Mouse (Mus musculus) forebrain, embryonic 16.5 days (tissue): ENCODE results near the gene Lrrc8c. TPM values are rescaled to one million over a fixed set of nuclear protein-coding genes. Genes with fewer than 3 reads are reported as not detected.

Experiments
- ATAC-seq: fragments of 200-750 bp; cut with Nextera tagmentation; 2 replicates; pipeline ENCODE4 v1.8.0; 2017; ENCODE audit warnings: mild to moderate bottlenecking, moderate library complexity
- H3K27ac ChIP-seq: fragments of 300-500 bp; sonication (generic); 2 replicates; pipeline ENCODE4 v1.5.1; 2014; ENCODE audit warnings: low read length, control low read depth
- H3K27me3 ChIP-seq: fragments of 300-500 bp; sonication (generic); replicated peaks from 2 replicates; pipeline ENCODE4 v1.6.1; 2014; ENCODE audit warnings: low read length; ENCODE audit not compliant: control insufficient read depth, insufficient read depth
- H3K36me3 ChIP-seq: fragments of 300-500 bp; sonication (generic); 2 replicates; pipeline ENCODE4 v1.6.1; 2014; ENCODE audit not compliant: control insufficient read depth, insufficient read depth
- H3K4me1 ChIP-seq: fragments of 300-500 bp; sonication (generic); replicated peaks from 2 replicates; pipeline ENCODE4 v1.6.1; 2014; ENCODE audit warnings: low read length; ENCODE audit not compliant: control insufficient read depth, insufficient read depth
- H3K4me2 ChIP-seq: fragments of 300-500 bp; sonication (generic); 2 replicates; pipeline ENCODE4 v1.6.1; 2014; ENCODE audit warnings: mild to moderate bottlenecking, low read length, control low read depth
- H3K4me3 ChIP-seq: fragments of 300-500 bp; sonication (generic); replicated peaks from 2 replicates; pipeline ENCODE4 v1.5.1; 2014; ENCODE audit warnings: mild to moderate bottlenecking, low read length, control low read depth
- H3K9ac ChIP-seq: fragments of 300-500 bp; sonication (generic); replicated peaks from 2 replicates; pipeline ENCODE4 v1.6.1; 2014; ENCODE audit warnings: low read depth, low read length, control low read depth
- H3K9me3 ChIP-seq: fragments of 300-500 bp; sonication (generic); 2 replicates; pipeline ENCODE4 v1.6.1; 2016; ENCODE audit warnings: low read length; ENCODE audit not compliant: control insufficient read depth
- WGBS: fragments of 180-500 bp; shearing (Covaris S2); extraction: QIAGEN DNeasy Blood & Tissue Kit; methylation state at CpG from one replicate; pipeline ENCODE4 v1.1.7; 2014; 5-methylcytosine and 5-hydroxymethylcytosine counted together
- polyA plus RNA-seq: library from polyadenylated mRNA; unstranded; fragments of >200 nt; fragmentation: Nextera tagmentation; extraction: Ambion mirVana; gene quantifications from 2 replicates; pipeline ENCODE4 v1.2.1, GENCODE M21; 2015

Gene Lrrc8c
- polyA plus RNA-seq, 1 experiment from 2014 or later: 12.5 TPM

DNA sequence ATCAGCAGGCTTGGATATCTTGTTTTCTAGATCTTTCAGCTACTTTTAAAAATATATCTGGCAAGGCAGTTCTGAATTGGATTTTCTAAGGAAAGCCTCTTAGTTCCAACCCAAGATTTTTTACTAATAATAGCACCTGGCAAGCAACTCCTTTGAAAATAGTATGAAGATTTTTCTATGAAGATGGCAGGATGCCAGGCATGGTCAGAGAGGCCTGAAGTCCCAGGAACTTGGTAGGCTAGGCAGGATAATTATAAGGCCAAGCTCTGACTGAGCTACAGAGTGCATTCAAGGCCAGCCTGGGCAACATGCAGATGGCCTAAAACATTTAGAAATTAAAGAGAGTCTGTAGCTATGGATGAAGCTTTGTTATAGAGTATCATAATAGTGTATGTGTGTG lies 42.7 kb downstream of the Lrrc8c start:
- H3K4me1 ChIP-seq: no peaks in the 10 kb centered on the region
- no peak overlapping the region for H3K4me2 ChIP-seq
- ATAC-seq: no peak
- no peak overlapping the region for H3K27ac ChIP-seq
- H3K36me3 ChIP-seq: no peaks in the 10 kb centered on the region
- 0 out of 2 replicates have a peak, but pooled peaks cover 2% of the 10 kb centered on the region for H3K9me3 ChIP-seq
- no peak overlapping the region for H3K9ac ChIP-seq
- no peak overlapping the region for H3K4me3 ChIP-seq
- H3K27me3 ChIP-seq: no peaks in the 10 kb centered on the region

DNA sequence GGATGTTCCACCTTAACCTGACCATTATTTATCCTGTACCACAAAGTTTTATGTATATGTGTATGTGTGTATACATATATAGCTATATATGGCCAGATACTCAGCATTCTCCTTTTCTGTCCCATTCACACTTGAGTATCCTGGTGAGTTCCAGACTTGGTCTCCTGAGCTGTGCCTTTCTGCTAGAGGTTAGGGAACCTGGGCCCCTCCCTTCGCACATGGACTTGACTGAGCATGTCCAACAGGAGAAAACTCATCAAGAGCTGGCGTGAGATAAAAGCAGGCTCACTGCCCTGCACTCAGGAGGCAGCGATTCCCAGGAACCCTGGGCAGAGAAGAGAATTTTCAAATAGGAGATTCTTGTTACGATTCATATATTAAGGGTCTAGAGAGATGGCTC lies 45.6 kb downstream of the Lrrc8c start:
- Histone ChIP-seq H3K9ac (no peak overlapping the region), H3K27ac (no peak overlapping the region), H3K9me3 (no peaks in the 10 kb centered on the region), H3K27me3 (no peaks in the 10 kb centered on the region), H3K4me3 (no peak overlapping the region), H3K36me3 (no peaks in the 10 kb centered on the region), H3K4me2 (no peak overlapping the region), H3K4me1 (no peaks in the 10 kb centered on the region)
- WGBS: 90% methylated on average over 4 of the region's 4 CpGs
- no peak for ATAC-seq

DNA sequence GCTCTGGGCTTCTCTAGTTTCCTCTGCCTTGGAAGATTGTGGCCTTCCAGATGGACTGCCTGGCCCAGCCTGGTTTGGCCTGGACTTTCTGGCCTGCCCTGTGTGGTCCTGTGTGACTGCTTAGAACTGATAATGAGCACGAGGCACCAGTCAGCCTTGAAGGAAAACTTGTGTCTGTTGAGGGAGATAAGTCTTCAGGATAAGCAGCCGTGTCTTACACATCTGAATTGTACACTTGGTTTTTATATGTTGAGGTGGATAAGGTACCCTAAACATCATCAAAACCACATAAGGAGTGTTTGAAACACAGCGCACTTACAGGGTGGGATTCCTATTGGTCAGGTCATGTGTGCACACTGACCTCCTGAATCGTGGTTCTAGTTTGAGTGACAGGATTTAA lies 46.6 kb downstream of the Lrrc8c start:
- WGBS: 88% methylated on average over 4 of the region's 4 CpGs
- ATAC-seq: no peak
- Histone ChIP-seq H3K9ac (no peak overlapping the region), H3K4me3 (no peak overlapping the region), H3K4me1 (no peaks in the 10 kb centered on the region), H3K36me3 (no peaks in the 10 kb centered on the region), H3K9me3 (no peaks in the 10 kb centered on the region), H3K27ac (no peak overlapping the region), H3K27me3 (no peaks in the 10 kb centered on the region), H3K4me2 (no peak overlapping the region)

GRCm38 (mm10) chr5:105566852-105567412 lies 47.7 kb downstream of the Lrrc8c start:
- Histone ChIP-seq H3K4me3 (no peak overlapping the region), H3K4me1 (no peaks in the 10 kb centered on the region), H3K27ac (no peak overlapping the region), H3K9ac (no peak overlapping the region), H3K9me3 (no peaks in the 10 kb centered on the region), H3K4me2 (no peak overlapping the region), H3K36me3 (no peaks in the 10 kb centered on the region), H3K27me3 (no peaks in the 10 kb centered on the region)
- 21% methylated on average over 7 of the region's 7 CpGs for WGBS
- ATAC-seq: peak; percentile 49; the same call in 1 of the 2 replicates

GRCm38 (mm10) chr5:105568043-105568747 lies 49.0 kb downstream of the Lrrc8c start:
- no peak overlapping the region for H3K4me3 ChIP-seq
- H3K9me3 ChIP-seq: no peaks in the 10 kb centered on the region
- no peak for ATAC-seq
- H3K36me3 ChIP-seq: no peaks in the 10 kb centered on the region
- 84% methylated on average over 6 of the region's 6 CpGs for WGBS
- no peak overlapping the region for H3K4me2 ChIP-seq
- H3K27me3 ChIP-seq: no peaks in the 10 kb centered on the region
- H3K9ac ChIP-seq: no peak overlapping the region
- no peaks in the 10 kb centered on the region for H3K4me1 ChIP-seq
- no peak overlapping the region for H3K27ac ChIP-seq

GRCm38 (mm10) chr5:105569168-105569567 lies 50.0 kb downstream of the Lrrc8c start:
- Histone ChIP-seq H3K4me3 (no peak overlapping the region), H3K36me3 (no peaks in the 10 kb centered on the region), H3K4me2 (no peak overlapping the region), H3K9me3 (no peaks in the 10 kb centered on the region), H3K9ac (no peak overlapping the region), H3K27me3 (no peaks in the 10 kb centered on the region), H3K4me1 (no peaks in the 10 kb centered on the region), H3K27ac (no peak overlapping the region)
- ATAC-seq: no peak
- WGBS: 94% methylated on average over 2 of the region's 2 CpGs

GRCm38 (mm10) chr5:105572160-105572692 lies 53.0 kb downstream of the Lrrc8c start:
- WGBS: 58% methylated on average over 5 of the region's 5 CpGs

DNA sequence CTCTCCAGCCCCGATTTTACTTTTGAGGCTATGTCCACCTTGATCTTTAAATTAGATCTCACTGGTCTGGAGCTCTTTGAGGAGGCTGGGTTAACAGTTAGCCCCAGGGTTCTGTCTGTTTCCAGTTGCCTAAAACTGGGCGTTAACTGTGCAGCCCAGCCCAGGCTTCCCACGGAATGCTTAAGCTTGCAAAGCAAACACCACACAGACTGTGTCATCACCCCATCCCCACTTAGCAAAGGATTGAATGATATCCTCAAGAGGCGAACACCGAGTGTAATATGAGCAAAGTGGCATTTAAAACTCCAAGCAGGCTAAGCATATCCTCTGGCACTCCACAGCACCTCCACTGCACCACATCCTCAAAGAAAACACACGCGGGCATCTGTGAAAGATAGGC lies 53.7 kb downstream of the Lrrc8c start:
- H3K9me3 ChIP-seq: no peaks in the 10 kb centered on the region

More at GRCm38 (mm10) chr5:105572160-105572692, 53.0 kb downstream of the Lrrc8c start:
- no peak overlapping the region for H3K4me3 ChIP-seq
- no peaks in the 10 kb centered on the region for H3K27me3 ChIP-seq
- no peaks in the 10 kb centered on the region for H3K9me3 ChIP-seq
- no peaks in the 10 kb centered on the region for H3K36me3 ChIP-seq
- H3K27ac ChIP-seq: no peak overlapping the region
- no peaks in the 10 kb centered on the region for H3K4me1 ChIP-seq
- no peak for ATAC-seq
- no peak overlapping the region for H3K4me2 ChIP-seq
- H3K9ac ChIP-seq: no peak overlapping the region

GRCm38 (mm10) chr5:105574835-105575234 lies 55.6 kb downstream of the Lrrc8c start:
- no peaks in the 10 kb centered on the region for H3K4me1 ChIP-seq
- H3K9ac ChIP-seq: no peak overlapping the region
- no peak overlapping the region for H3K4me3 ChIP-seq
- H3K27ac ChIP-seq: no peak overlapping the region
- H3K4me2 ChIP-seq: no peak overlapping the region
- no peaks in the 10 kb centered on the region for H3K36me3 ChIP-seq
- no peaks in the 10 kb centered on the region for H3K9me3 ChIP-seq
- H3K27me3 ChIP-seq: no peaks in the 10 kb centered on the region
- no peak for ATAC-seq
- WGBS: 92% methylated on average over 5 of the region's 5 CpGs

More for the DNA sequence above, 53.7 kb downstream of the Lrrc8c start:
- no peaks in the 10 kb centered on the region for H3K4me1 ChIP-seq
- H3K9ac ChIP-seq: no peak overlapping the region
- H3K27ac ChIP-seq: no peak overlapping the region
- no peaks in the 10 kb centered on the region for H3K27me3 ChIP-seq
- no peaks in the 10 kb centered on the region for H3K36me3 ChIP-seq
- 86% methylated on average over 7 of the region's 7 CpGs for WGBS
- no peak for ATAC-seq
- no peak overlapping the region for H3K4me3 ChIP-seq
- H3K4me2 ChIP-seq: no peak overlapping the region
